Mouse (Mus musculus) heart, adult 2 months (tissue): ENCODE data around the gene Olfr1383. TPM values are rescaled to one million over a fixed set of nuclear protein-coding genes. Genes with fewer than 3 reads are reported as not detected.
"Not testable (repeated sequence)": the region's sequence is repeated elsewhere in the genome, so short reads cannot be mapped to it uniquely, and the experiment has no call there.

ENCODE experiments used
- DNase-seq, 2 experiments: peaks; one replicate each; pipeline ENCODE4 v3.0.0; 2021
- H3K27ac ChIP-seq: fragments of 200-600 bp; 2 replicates; pipeline ENCODE4 v1.8.1; 2022
- H3K27me3 ChIP-seq: fragments of 200-500 bp; 2 replicates; pipeline ENCODE4 v1.6.1; 2012; ENCODE audit warnings: mild to moderate bottlenecking, low read length, inconsistent platforms, mixed read lengths; ENCODE audit not compliant: control insufficient read depth, insufficient read depth
- H3K36me3 ChIP-seq: fragments of 200-500 bp; 2 replicates; pipeline ENCODE4 v1.6.1; 2012; ENCODE audit warnings: low read length, inconsistent platforms; ENCODE audit not compliant: control insufficient read depth, insufficient read depth
- H3K4me1 ChIP-seq: fragments of 200-500 bp; 2 replicates; pipeline ENCODE4 v1.6.1; 2011; ENCODE audit warnings: low read length; ENCODE audit not compliant: control insufficient read depth, insufficient read depth
- H3K4me3 ChIP-seq: fragments of 200-600 bp; 2 replicates; pipeline ENCODE4 v1.8.1; 2022
- H3K79me2 ChIP-seq: fragments of 200-500 bp; replicated peaks from 2 replicates; pipeline ENCODE4 v1.6.1; 2012; ENCODE audit warnings: mild to moderate bottlenecking, inconsistent platforms, low read length, moderate library complexity, mixed read lengths; ENCODE audit not compliant: control insufficient read depth, insufficient read depth
- H3K9ac ChIP-seq: fragments of 200-500 bp; 2 replicates; pipeline ENCODE4 v1.6.1; 2012; ENCODE audit warnings: low read depth, mild to moderate bottlenecking, control low read depth, inconsistent platforms, low read length, mixed read lengths
- CTCF ChIP-seq: fragments of 200-600 bp; IDR thresholded peaks from 2 replicates; pipeline ENCODE4 v1.8.1; 2022; ENCODE audit warnings: antibody characterized with exemption, mild to moderate bottlenecking, moderate library complexity
- EP300 ChIP-seq: fragments of 200-500 bp; IDR thresholded peaks from 2 replicates; pipeline ENCODE4 v1.6.1; 2011; ENCODE audit warnings: low read depth, low read length, control low read depth; ENCODE audit not compliant: insufficient read depth
- POLR2A ChIP-seq: fragments of 200-500 bp; IDR thresholded peaks from 2 replicates; pipeline ENCODE4 v1.6.1; 2011; ENCODE audit warnings: mild to moderate bottlenecking, low read depth, low read length, control low read depth; ENCODE audit not compliant: insufficient read depth
- WGBS: fragments of 180-500 bp; shearing (Covaris S2); methylation state at CpG from one replicate; pipeline ENCODE4 v1.1.7; 2018; 5-methylcytosine and 5-hydroxymethylcytosine counted together
- intact Hi-C: fragments of 180-260 bp; cut with DNase I; formaldehyde crosslinking; loops from one replicate; pipeline ENCODE4 v1.15.1; 2025
- long read RNA-seq: library from polyadenylated mRNA; stranded (forward); transcript quantifications from one replicate; pipeline ENCODE4 v2.0.0, GENCODE M21; 2021
- polyA plus RNA-seq: library from polyadenylated mRNA; depleted of rRNA; stranded (reverse); fragments of >200 nt; gene quantifications from 2 replicates; pipeline ENCODE4 v1.2.3, GENCODE M21; 2012; rRNA removed
- total RNA-seq, 2 experiments: library from RNA; stranded (reverse); gene quantifications; 2 replicates each; pipeline ENCODE4 v1.2.3; 2021

Olfr1383 gene
- total RNA-seq (under 1 TPM; 0.31 to 0.32 TPM), polyA plus RNA-seq (not detected in 2 replicates)
- long read RNA-seq, result 0 reads

GRCm38 (mm10) chr11:49519348-49519747, at the start of gene Olfr1383:
Olfr1383 (plus strand) TSS chr11:49519648.
- TF ChIP-seq POLR2A, result no peak
- no peak for TF ChIP-seq CTCF
- TF ChIP-seq EP300, result no peak
- H3K27me3 ChIP-seq, result no peaks in the 10 kb centered on the region
- no peaks in the 10 kb centered on the region for H3K36me3 ChIP-seq
- H3K79me2 ChIP-seq, result no peaks in the 10 kb centered on the region
- no peaks in the 10 kb centered on the region for H3K4me1 ChIP-seq
- H3K27ac ChIP-seq, result no peak within 1 kb of the TSS
- DNase-seq, result no peak
- H3K4me3 ChIP-seq, result no peak within 1 kb of the TSS
- intact Hi-C loops, result no loop called here
- H3K9ac ChIP-seq, result no peak within 1 kb of the TSS

- Histone ChIP-seq H3K9ac (no peak overlapping the region), H3K4me1 (no peaks in the 10 kb centered on the region), H3K36me3 (no peaks in the 10 kb centered on the region), H3K79me2 (no peaks in the 10 kb centered on the region), H3K27me3 (no peaks in the 10 kb centered on the region), H3K27ac (no peak overlapping the region), H3K4me3 (no peak overlapping the region)
- no peak for TF ChIP-seq EP300
- TF ChIP-seq POLR2A, result no peak
- TF ChIP-seq CTCF, result no peak
- WGBS, result 49% methylated on average over 4 of the region's 4 CpGs
- DNase-seq, result no peak
- intact Hi-C loops, result no loop called here
Observed at GRCm38 (mm10) chr11:49485973-49486372, 33.5 kb upstream of the Olfr1383 start.

- H3K4me3 ChIP-seq, DNase-seq, intact Hi-C loops, H3K36me3 ChIP-seq, H3K9ac ChIP-seq, H3K27ac ChIP-seq, H3K79me2 ChIP-seq, H3K4me1 ChIP-seq, H3K27me3 ChIP-seq: not testable (repeated sequence)
- 63% methylated on average over 1 of the region's 1 CpGs for WGBS
Observed at GRCm38 (mm10) chr11:49488770-49489169, 30.7 kb upstream of the Olfr1383 start, which contains the start of gene Olfr1385. Olfr1385 (plus strand) TSS chr11:49489070.

GRCm38 (mm10) chr11:49518086-49518485, 1.4 kb upstream of the Olfr1383 start:
- no peak for TF ChIP-seq CTCF
- no peak for TF ChIP-seq EP300
- TF ChIP-seq POLR2A, result no peak
- no peak overlapping the region for H3K27ac ChIP-seq
- no peak overlapping the region for H3K9ac ChIP-seq
- DNase-seq, result no peak
- H3K79me2 ChIP-seq, result no peaks in the 10 kb centered on the region
- intact Hi-C loops, result no loop called here
- no peaks in the 10 kb centered on the region for H3K27me3 ChIP-seq
- H3K4me1 ChIP-seq, result no peaks in the 10 kb centered on the region
- no peak overlapping the region for H3K4me3 ChIP-seq
- 34% methylated on average over 5 of the region's 5 CpGs for WGBS
- H3K36me3 ChIP-seq, result no peaks in the 10 kb centered on the region

- H3K36me3 ChIP-seq, result no peaks in the 10 kb centered on the region
- DNase-seq, result no peak
- H3K9ac ChIP-seq, result no peak within 1 kb of the TSS
- intact Hi-C loops, result no loop called here
- H3K4me1 ChIP-seq, result no peaks in the 10 kb centered on the region
- TF ChIP-seq POLR2A, result no peak
- TF ChIP-seq CTCF, result no peak
- no peak for TF ChIP-seq EP300
- H3K27me3 ChIP-seq, result no peaks in the 10 kb centered on the region
- WGBS, result 75% methylated on average over 3 of the region's 3 CpGs
- H3K27ac ChIP-seq, result no peak within 1 kb of the TSS
- no peak within 1 kb of the TSS for H3K4me3 ChIP-seq
- no peaks in the 10 kb centered on the region for H3K79me2 ChIP-seq
Observed at GRCm38 (mm10) chr11:49527947-49528346, 8.5 kb downstream of the Olfr1383 start, which contains the start of gene Olfr1382. Olfr1382 (plus strand) TSS chr11:49528247.

- TF ChIP-seq POLR2A (no peak), EP300 (no peak), CTCF (no peak)
- no peaks in the 10 kb centered on the region for H3K4me1 ChIP-seq
- no peaks in the 10 kb centered on the region for H3K79me2 ChIP-seq
- H3K27me3 ChIP-seq, result no peaks in the 10 kb centered on the region
- no peak overlapping the region for H3K4me3 ChIP-seq
- H3K9ac ChIP-seq, result no peak overlapping the region
- intact Hi-C loops, result loop anchor here (10.0 kb wide), 1 partner anchor 658 kb away; the partner anchor contains the start of gene Irgm1
- H3K36me3 ChIP-seq, result no peaks in the 10 kb centered on the region
- no peak for DNase-seq
- no peak overlapping the region for H3K27ac ChIP-seq
Observed at GRCm38 (mm10) chr11:49532761-49533160, 13.3 kb downstream of the Olfr1383 start.

GRCm38 (mm10) chr11:49536631-49537030, 17.2 kb downstream of the Olfr1383 start:
- not testable (repeated sequence) for H3K27ac ChIP-seq, H3K27me3 ChIP-seq, H3K4me1 ChIP-seq, H3K79me2 ChIP-seq, H3K4me3 ChIP-seq, H3K9ac ChIP-seq, DNase-seq, H3K36me3 ChIP-seq
- intact Hi-C loops, result loop anchor here (10.0 kb wide), 1 partner anchor 662 kb away; the partner anchor contains the start of gene Irgm1
- peak; percentile 44 for TF ChIP-seq CTCF
- 78% methylated on average over 2 of the region's 2 CpGs for WGBS

GRCm38 (mm10) chr11:49543149-49543548, 23.7 kb downstream of the Olfr1383 start, which contains the start of gene Olfr1381:
Olfr1381 (plus strand) TSS chr11:49543449.
- H3K27me3 ChIP-seq, intact Hi-C loops, H3K79me2 ChIP-seq, H3K9ac ChIP-seq, H3K27ac ChIP-seq, H3K36me3 ChIP-seq, DNase-seq, H3K4me1 ChIP-seq, H3K4me3 ChIP-seq: not testable (repeated sequence)
- 70% methylated on average over 3 of the region's 3 CpGs for WGBS
